Mouse (Mus musculus) intestine, embryonic 15.5 days (tissue): ENCODE data around the gene Btg3. TPM values are rescaled to one million over a fixed set of nuclear protein-coding genes. Genes with fewer than 3 reads are reported as not detected.
"Not testable (repeated sequence)": the region's sequence is repeated elsewhere in the genome, so short reads cannot be mapped to it uniquely, and the experiment has no call there.

Experiments
- ATAC-seq: fragments of 200-750 bp; cut with Nextera tagmentation; 2 replicates; pipeline ENCODE4 v1.8.0; 2017; ENCODE audit warnings: moderate TSS enrichment, moderate library complexity
- H3K27ac ChIP-seq: fragments of 300-500 bp; sonication (generic); 2 replicates; pipeline ENCODE4 v1.5.1; 2015; ENCODE audit warnings: mild to moderate bottlenecking, inconsistent platforms
- H3K27me3 ChIP-seq: fragments of 300-500 bp; sonication (generic); replicated peaks from 2 replicates; pipeline ENCODE4 v1.6.1; 2015; ENCODE audit warnings: inconsistent platforms
- H3K36me3 ChIP-seq: fragments of 300-500 bp; sonication (generic); 2 replicates; pipeline ENCODE4 v1.6.1; 2015; ENCODE audit warnings: inconsistent platforms
- H3K4me1 ChIP-seq: fragments of 300-500 bp; sonication (generic); replicated peaks from 2 replicates; pipeline ENCODE4 v1.6.1; 2015; ENCODE audit warnings: inconsistent platforms
- H3K4me2 ChIP-seq: fragments of 300-500 bp; sonication (generic); replicated peaks from 2 replicates; pipeline ENCODE4 v1.6.1; 2015; ENCODE audit warnings: mild to moderate bottlenecking, inconsistent platforms
- H3K4me3 ChIP-seq: fragments of 300-500 bp; sonication (generic); replicated peaks from 2 replicates; pipeline ENCODE4 v1.5.1; 2015; ENCODE audit warnings: inconsistent platforms
- H3K9ac ChIP-seq: fragments of 300-500 bp; sonication (generic); 2 replicates; pipeline ENCODE4 v1.6.1; 2015; ENCODE audit warnings: inconsistent platforms
- H3K9me3 ChIP-seq: fragments of 300-500 bp; sonication (generic); 2 replicates; pipeline ENCODE4 v1.6.1; 2016; ENCODE audit warnings: inconsistent platforms
- WGBS: fragments of 180-500 bp; shearing (Covaris S2); methylation state at CpG from one replicate; pipeline ENCODE4 v1.1.7; 2015; 5-methylcytosine and 5-hydroxymethylcytosine counted together
- polyA plus RNA-seq: library from polyadenylated mRNA; unstranded; fragments of >200 nt; fragmentation: Nextera tagmentation; extraction: Ambion mirVana; gene quantifications from 2 replicates; pipeline ENCODE4 v1.2.1, GENCODE M21; 2015

The Btg3 gene
- polyA plus RNA-seq, 1 experiment from 2014 or later: 42.0 TPM

DNA sequence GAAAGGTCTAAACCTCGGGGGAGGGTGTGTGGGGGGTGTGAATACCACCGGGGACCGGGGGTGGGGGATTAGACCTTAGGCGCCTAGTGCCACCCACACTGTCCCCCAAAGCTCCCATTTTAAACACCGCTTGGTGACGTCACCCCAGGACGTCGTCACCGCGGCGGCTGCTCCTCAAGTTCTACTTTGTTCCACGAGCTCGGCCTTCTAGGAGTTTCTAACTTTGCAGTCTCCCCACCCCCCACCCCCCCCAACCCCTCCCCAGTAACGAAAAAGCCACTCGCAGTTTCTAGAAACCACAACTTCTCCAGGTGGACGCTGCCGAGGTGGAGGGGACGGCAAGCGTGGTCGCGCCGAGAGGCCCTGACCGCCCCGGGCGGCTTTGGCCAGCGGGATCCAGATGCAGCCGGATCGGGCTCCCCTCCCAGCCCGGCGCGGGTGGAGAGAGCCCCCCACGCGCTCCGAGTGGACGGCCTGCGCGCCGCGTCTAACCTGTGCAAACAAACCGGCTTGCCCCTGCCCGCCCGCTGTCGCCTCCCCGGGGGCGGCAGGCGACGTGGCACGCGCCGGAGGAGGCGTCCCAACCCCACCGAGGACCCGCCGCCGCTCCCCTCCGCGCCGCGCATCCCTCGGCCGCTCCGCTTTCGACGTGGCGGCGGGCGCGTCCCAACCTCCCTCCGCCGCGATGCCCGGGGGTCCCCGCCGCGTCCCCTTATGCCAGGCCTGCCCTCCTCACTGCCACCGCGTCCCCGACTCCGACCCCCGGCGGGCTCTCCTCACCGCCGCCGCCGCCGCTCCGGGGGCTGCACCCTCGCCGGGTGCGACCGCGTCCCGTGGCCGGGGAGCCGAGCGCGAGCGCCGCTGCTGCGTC is 936 bp downstream of the Btg3 start:
- Histone ChIP-seq H3K9me3 (no peaks in the 10 kb centered on the region), H3K4me1 (no peaks in the 10 kb centered on the region), H3K4me3 (peak overlapping the region; percentile 93), H3K36me3 (no peaks in the 10 kb centered on the region), H3K27me3 (no peaks in the 10 kb centered on the region), H3K27ac (peak overlapping the region; percentile 71), H3K9ac (peak overlapping the region; percentile 92), H3K4me2 (peak overlapping the region; percentile 73)
- WGBS: under 1% methylated on average over 70 of the region's 100 CpGs
- ATAC-seq: peak; percentile 71

DNA sequence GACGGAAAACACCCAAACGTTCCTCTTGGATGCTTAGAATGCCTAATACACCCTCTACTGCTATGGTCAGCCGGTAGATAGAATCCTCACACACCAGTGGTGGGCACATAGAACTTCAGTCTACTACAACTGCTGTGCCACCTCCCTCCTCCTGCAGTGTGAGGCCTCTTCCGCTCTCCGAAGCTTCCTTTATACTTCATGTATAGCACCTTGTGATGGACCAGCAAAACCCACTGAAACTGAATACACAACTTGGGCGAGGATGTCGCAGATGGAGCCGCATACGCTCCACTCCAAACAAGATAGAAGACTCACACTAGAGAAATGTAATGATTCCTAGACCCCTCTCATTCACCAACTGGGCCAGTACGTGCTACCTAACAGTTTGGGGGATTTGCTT is 1.8 kb downstream of the Btg3 start:
- no peaks in the 10 kb centered on the region for H3K36me3 ChIP-seq
- peak overlapping the region; percentile 93 for H3K4me3 ChIP-seq
- WGBS: 41% methylated on average over 10 of the region's 10 CpGs
- H3K27ac ChIP-seq: no peak overlapping the region
- H3K27me3 ChIP-seq: no peaks in the 10 kb centered on the region
- no peaks in the 10 kb centered on the region for H3K9me3 ChIP-seq
- ATAC-seq: no peak
- no peaks in the 10 kb centered on the region for H3K4me1 ChIP-seq
- peak overlapping the region; percentile 28; the same call in 1 of the 2 replicates for H3K9ac ChIP-seq
- H3K4me2 ChIP-seq: peak overlapping the region; percentile 73

- H3K4me3 ChIP-seq: no peak overlapping the region
- H3K9me3 ChIP-seq: no peaks in the 10 kb centered on the region
- ATAC-seq: no peak
- H3K36me3 ChIP-seq: no peaks in the 10 kb centered on the region; the same call in 1 of the 2 replicates
- H3K27me3 ChIP-seq: no peaks in the 10 kb centered on the region
- H3K9ac ChIP-seq: no peak overlapping the region
- H3K27ac ChIP-seq: no peak overlapping the region
- whole genome bisulfite sequencing: 80% methylated on average over 8 of the region's 8 CpGs
- H3K4me2 ChIP-seq: no peak overlapping the region
- no peaks in the 10 kb centered on the region for H3K4me1 ChIP-seq
Measured at GRCm38 (mm10) chr16:78373743-78374142, 3.2 kb downstream of the Btg3 start.

- Histone ChIP-seq H3K9ac (no peak overlapping the region), H3K36me3 (no peaks in the 10 kb centered on the region; the same call in none of the 2 replicates), H3K4me2 (no peak overlapping the region), H3K27me3 (no peaks in the 10 kb centered on the region), H3K4me3 (no peak overlapping the region), H3K9me3 (no peaks in the 10 kb centered on the region), H3K4me1 (no peaks in the 10 kb centered on the region), H3K27ac (no peak overlapping the region)
- ATAC-seq: no peak
- WGBS: 88% methylated on average over 5 of the region's 5 CpGs
Measured at GRCm38 (mm10) chr16:78372786-78373185, 4.2 kb downstream of the Btg3 start.

DNA sequence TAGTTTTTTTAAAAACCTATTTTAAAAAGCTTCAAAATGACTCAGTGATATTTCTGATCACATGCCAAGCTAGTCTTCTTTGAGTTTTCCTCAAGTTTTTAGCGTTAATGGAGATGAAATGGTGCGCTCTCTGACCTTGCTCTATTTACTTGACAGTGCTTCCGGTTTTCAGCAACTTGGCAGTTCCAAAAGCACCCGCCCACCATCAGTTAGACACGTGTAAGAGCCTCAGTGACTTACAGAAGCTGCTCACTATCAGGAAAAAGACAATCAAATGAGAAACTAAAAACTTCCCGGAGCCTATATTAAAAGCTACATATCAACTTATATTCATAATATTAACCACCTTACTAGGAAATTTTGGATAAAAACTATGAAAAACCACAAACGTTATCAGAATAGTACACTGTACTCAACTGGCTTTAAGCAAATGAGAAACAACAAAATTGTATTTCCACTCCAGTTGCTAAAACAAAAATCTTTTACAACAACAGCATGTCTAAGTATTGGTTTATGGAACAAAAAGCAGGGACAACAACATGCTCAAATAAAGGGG is 5.4 kb downstream of the Btg3 start:
- H3K4me3 ChIP-seq: no peak overlapping the region
- no peak for ATAC-seq

GRCm38 (mm10) chr16:78364554-78364953 is 12.4 kb downstream of the Btg3 start:
- not testable (repeated sequence) for H3K4me1 ChIP-seq, H3K36me3 ChIP-seq, ATAC-seq, H3K4me2 ChIP-seq, H3K9me3 ChIP-seq, H3K27ac ChIP-seq, H3K9ac ChIP-seq, H3K4me3 ChIP-seq, H3K27me3 ChIP-seq
- 96% methylated on average over 9 of the region's 9 CpGs for WGBS

More for the DNA sequence above, 5.4 kb downstream of the Btg3 start:
- Histone ChIP-seq H3K9me3 (no peaks in the 10 kb centered on the region), H3K27ac (no peak overlapping the region), H3K9ac (no peak overlapping the region), H3K36me3 (peaks cover 2% of the 10 kb centered on the region), H3K27me3 (no peaks in the 10 kb centered on the region), H3K4me1 (no peaks in the 10 kb centered on the region), H3K4me2 (no peak overlapping the region)
- 64% methylated on average over 7 of the region's 7 CpGs for WGBS

- H3K4me2 ChIP-seq: no peak overlapping the region
- H3K27me3 ChIP-seq: no peaks in the 10 kb centered on the region
- no peaks in the 10 kb centered on the region for H3K9me3 ChIP-seq
- H3K4me1 ChIP-seq: no peaks in the 10 kb centered on the region
- ATAC-seq: no peak
- WGBS: 88% methylated on average over 4 of the region's 4 CpGs
- H3K9ac ChIP-seq: no peak overlapping the region
- H3K27ac ChIP-seq: no peak overlapping the region
- H3K4me3 ChIP-seq: no peak overlapping the region
- H3K36me3 ChIP-seq: peaks cover 5% of the 10 kb centered on the region; the same call in 1 of the 2 replicates
Measured at GRCm38 (mm10) chr16:78361466-78361865, 15.5 kb downstream of the Btg3 start.

DNA sequence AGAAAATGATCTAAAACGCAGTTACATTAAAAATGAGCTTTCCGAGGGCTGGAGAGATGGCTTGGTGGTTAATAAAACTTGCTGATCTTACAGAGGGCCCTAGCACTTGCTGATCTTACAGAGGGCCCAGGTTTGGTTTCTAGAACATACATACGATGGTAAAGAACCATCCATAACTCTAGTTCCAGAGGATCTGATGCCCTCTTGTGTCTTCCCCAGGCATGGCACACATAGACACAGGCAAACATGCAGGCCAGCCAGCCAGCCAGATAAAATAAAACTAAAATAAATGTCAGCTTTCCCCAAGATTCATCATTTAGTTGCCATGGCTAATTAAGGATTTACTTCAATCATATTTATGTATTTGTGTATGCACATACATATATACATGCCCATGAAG is 19.2 kb downstream of the Btg3 start:
- Histone ChIP-seq H3K4me3 (no peak overlapping the region), H3K27me3 (no peaks in the 10 kb centered on the region), H3K4me1 (no peaks in the 10 kb centered on the region), H3K9me3 (no peaks in the 10 kb centered on the region), H3K27ac (no peak overlapping the region), H3K4me2 (no peak overlapping the region), H3K36me3 (no peaks in the 10 kb centered on the region), H3K9ac (no peak overlapping the region)
- WGBS: 93% methylated on average over 3 of the region's 3 CpGs
- ATAC-seq: no peak

GRCm38 (mm10) chr16:78347328-78347926 is 29.6 kb downstream of the Btg3 start:
- 70% methylated on average over 13 of the region's 13 CpGs for WGBS
- Histone ChIP-seq H3K4me1 (no peaks in the 10 kb centered on the region), H3K4me3 (no peak overlapping the region), H3K27me3 (no peaks in the 10 kb centered on the region), H3K9me3 (no peaks in the 10 kb centered on the region), H3K27ac (no peak overlapping the region), H3K36me3 (0 out of 2 replicates have a peak, but pooled peaks cover 3% of the 10 kb centered on the region), H3K9ac (no peak overlapping the region), H3K4me2 (no peak overlapping the region)
- peak; percentile 66 for ATAC-seq

DNA sequence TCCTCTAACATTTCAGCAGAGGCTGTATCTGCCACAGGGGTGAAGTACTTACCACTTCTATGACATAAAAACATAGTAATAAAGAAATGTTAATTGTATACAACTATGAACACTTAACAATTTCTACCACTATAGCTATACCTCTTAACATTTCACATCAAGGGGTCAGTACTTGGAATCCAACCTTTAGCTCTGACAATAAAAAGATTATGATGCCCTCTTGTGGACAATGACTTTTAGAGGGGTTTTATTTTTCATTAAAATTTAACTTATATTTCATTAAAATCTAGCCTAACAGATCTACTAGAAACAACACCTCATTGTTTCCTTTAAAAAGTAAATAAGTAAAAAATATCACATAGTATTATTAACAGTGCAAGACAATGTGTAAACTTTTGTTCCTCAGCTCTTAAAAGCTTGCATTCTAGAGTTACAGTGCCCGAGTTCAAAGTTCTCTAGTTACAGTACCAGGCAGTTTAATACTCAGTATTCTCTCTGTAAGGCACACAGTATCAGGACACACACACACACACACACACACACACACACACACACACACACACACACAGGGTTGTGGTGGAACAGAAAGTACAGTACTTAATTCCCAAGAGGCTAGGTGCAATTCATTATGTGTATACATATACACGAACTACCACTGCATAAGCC is 30.2 kb downstream of the Btg3 start:
- ATAC-seq: peak; percentile 34
- WGBS: 78% methylated on average over 2 of the region's 2 CpGs
- H3K4me2 ChIP-seq: no peak overlapping the region
- H3K36me3 ChIP-seq: 0 out of 2 replicates have a peak, but pooled peaks cover 3% of the 10 kb centered on the region
- no peaks in the 10 kb centered on the region for H3K9me3 ChIP-seq
- no peak overlapping the region for H3K27ac ChIP-seq
- no peaks in the 10 kb centered on the region for H3K27me3 ChIP-seq
- H3K4me1 ChIP-seq: no peaks in the 10 kb centered on the region
- H3K9ac ChIP-seq: no peak overlapping the region
- H3K4me3 ChIP-seq: no peak overlapping the region

DNA sequence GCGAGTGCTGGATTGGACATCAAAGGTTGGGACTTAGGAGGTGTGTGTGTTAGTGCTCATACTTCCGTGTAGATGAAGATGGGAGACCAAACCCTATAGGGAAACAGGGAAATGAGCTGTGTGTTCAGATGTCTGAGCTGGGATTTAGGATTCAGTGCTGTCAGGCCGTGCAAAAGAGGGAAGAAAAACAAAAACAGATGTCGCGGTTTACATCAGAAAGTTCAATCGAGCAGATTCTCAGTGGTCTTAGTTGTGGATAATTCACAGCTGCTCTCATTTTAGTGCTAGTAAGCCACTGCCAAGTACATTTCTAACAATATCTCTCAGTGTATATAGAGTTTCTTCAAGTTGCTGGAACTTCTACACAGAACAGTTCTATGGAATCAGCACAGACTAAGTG is 33.2 kb downstream of the Btg3 start:
- WGBS: 50% methylated on average over 6 of the region's 6 CpGs
- peak overlapping the region; percentile 49; the same call in 1 of the 2 replicates for H3K27ac ChIP-seq

GRCm38 (mm10) chr16:78342767-78343166 is 34.2 kb downstream of the Btg3 start:
- H3K4me3 ChIP-seq: no peak overlapping the region
- no peak overlapping the region for H3K4me2 ChIP-seq
- H3K27ac ChIP-seq: no peak overlapping the region
- ATAC-seq: no peak
- no peak overlapping the region for H3K9ac ChIP-seq
- no peaks in the 10 kb centered on the region for H3K36me3 ChIP-seq
- no peaks in the 10 kb centered on the region for H3K4me1 ChIP-seq
- no peaks in the 10 kb centered on the region for H3K9me3 ChIP-seq
- no peaks in the 10 kb centered on the region for H3K27me3 ChIP-seq
- WGBS: 90% methylated on average over 5 of the region's 5 CpGs

More for the DNA sequence above, 33.2 kb downstream of the Btg3 start:
- Histone ChIP-seq H3K4me1 (no peaks in the 10 kb centered on the region), H3K4me2 (no peak overlapping the region), H3K9me3 (no peaks in the 10 kb centered on the region), H3K9ac (no peak overlapping the region), H3K27me3 (no peaks in the 10 kb centered on the region), H3K4me3 (no peak overlapping the region), H3K36me3 (no peaks in the 10 kb centered on the region)
- peak; percentile 48; the same call in 1 of the 2 replicates for ATAC-seq
